Mouse (Mus musculus): ENCODE results near the gene Foxn1. TPM values are rescaled to one million over a fixed set of nuclear protein-coding genes. Genes with fewer than 3 reads are reported as not detected.

The Foxn1 gene
- total RNA-seq, 2 experiments from 2014 or later = not detected

- peak; percentile 46 to 61 for DNase-seq (ENCODE audit: low spot score in 2 of 2)
Observed at GRCm38 (mm10) chr11:78358330-78359007, 27.9 kb downstream of the Foxn1 start.

GRCm38 (mm10) chr11:78355471-78356238, 30.7 kb downstream of the Foxn1 start:
- DNase-seq (ENCODE audit: low spot score in 2 of 2) = peak; percentile 83 to 84

- DNase-seq (ENCODE audit: low spot score in 2 of 2) = no peak
Observed at GRCm38 (mm10) chr11:78354905-78355304, 31.5 kb downstream of the Foxn1 start.

- no peak for DNase-seq (ENCODE audit: low spot score in 2 of 2)
Observed at GRCm38 (mm10) chr11:78353081-78353480, 33.3 kb downstream of the Foxn1 start.

- DNase-seq (ENCODE audit: low spot score in 2 of 2) = no peak
Observed at GRCm38 (mm10) chr11:78349441-78350358, 36.7 kb downstream of the Foxn1 start.

GRCm38 (mm10) chr11:78348474-78348873, 37.9 kb downstream of the Foxn1 start:
- DNase-seq (ENCODE audit: low spot score in 2 of 2) = no peak

GRCm38 (mm10) chr11:78347908-78348307, 38.5 kb downstream of the Foxn1 start:
- no peak for DNase-seq (ENCODE audit: low spot score in 2 of 2)

GRCm38 (mm10) chr11:78347070-78347754, 39.1 kb downstream of the Foxn1 start:
- DNase-seq (ENCODE audit: low spot score in 2 of 2) = peak; percentile 77 to 78

GRCm38 (mm10) chr11:78346326-78347069, 39.9 kb downstream of the Foxn1 start:
- no peak for DNase-seq (ENCODE audit: low spot score in 2 of 2)

GRCm38 (mm10) chr11:78345801-78346200, 40.6 kb downstream of the Foxn1 start:
- no peak for DNase-seq (ENCODE audit: low spot score in 2 of 2)

GRCm38 (mm10) chr11:78344890-78345715, 41.3 kb downstream of the Foxn1 start:
- no peak for DNase-seq (ENCODE audit: low spot score in 2 of 2)

GRCm38 (mm10) chr11:78344328-78344889, 41.9 kb downstream of the Foxn1 start:
- no peak for DNase-seq (ENCODE audit: low spot score in 2 of 2)

- peak; percentile 66 to 83 for DNase-seq (ENCODE audit: low spot score in 2 of 2)
Observed at GRCm38 (mm10) chr11:78343381-78344327, 42.7 kb downstream of the Foxn1 start, which contains the start of gene Unc119. Gene Unc119 (plus strand): TSS chr11:78343482.

GRCm38 (mm10) chr11:78341702-78342101, 44.7 kb downstream of the Foxn1 start:
- no peak for DNase-seq (ENCODE audit: low spot score in 2 of 2)

- DNase-seq (ENCODE audit: low spot score in 2 of 2) = no peak
Observed at GRCm38 (mm10) chr11:78337040-78337439, 49.3 kb downstream of the Foxn1 start.

GRCm38 (mm10) chr11:78333992-78334391, 52.4 kb downstream of the Foxn1 start:
- no peak for DNase-seq (ENCODE audit: low spot score in 2 of 2)

- DNase-seq (ENCODE audit: low spot score in 2 of 2) = no peak
Observed at GRCm38 (mm10) chr11:78332676-78333075, 53.7 kb downstream of the Foxn1 start.

Data from layer of hippocampus, postnatal 10 days (tissue).